Mouse (Mus musculus) induced T-regulatory cell, adult 2 months (primary cell): ENCODE results near the gene Col4a4.

Experiments used
- DNase-seq: peaks from one replicate; pipeline ENCODE4 v3.0.0-alpha.2; 2012; ENCODE audit warnings: low read depth

The Col4a4 gene

GRCm38 (mm10) chr1:82414434-82415045, 172.1 kb downstream of the Col4a4 start:
- DNase-seq: no peak

- no peak for DNase-seq
Measured at GRCm38 (mm10) chr1:82412085-82412484, 174.6 kb downstream of the Col4a4 start.

GRCm38 (mm10) chr1:82411521-82411920, 175.1 kb downstream of the Col4a4 start:
- DNase-seq: no peak

GRCm38 (mm10) chr1:82410548-82410947, 176.1 kb downstream of the Col4a4 start:
- no peak for DNase-seq

- DNase-seq: no peak
Measured at GRCm38 (mm10) chr1:82409271-82409670, 177.4 kb downstream of the Col4a4 start.

GRCm38 (mm10) chr1:82407786-82408185, 178.9 kb downstream of the Col4a4 start:
- DNase-seq: no peak
